Mouse (Mus musculus) lung, adult 2 months (tissue): ENCODE data around the gene N6amt1.

Source experiments
- CTCF ChIP-seq: fragments of 200-500 bp; IDR thresholded peaks from 2 replicates; pipeline ENCODE4 v1.5.1; 2011; ENCODE audit warnings: mild to moderate bottlenecking, low read length, control low read depth; ENCODE audit not compliant: insufficient read depth
- POLR2A ChIP-seq: fragments of 200-500 bp; IDR thresholded peaks from 2 replicates; pipeline ENCODE4 v1.6.1; 2011; ENCODE audit warnings: low read depth, mild to moderate bottlenecking, control low read depth, low read length, borderline replicate concordance; ENCODE audit errors: extremely low read depth

DNA sequence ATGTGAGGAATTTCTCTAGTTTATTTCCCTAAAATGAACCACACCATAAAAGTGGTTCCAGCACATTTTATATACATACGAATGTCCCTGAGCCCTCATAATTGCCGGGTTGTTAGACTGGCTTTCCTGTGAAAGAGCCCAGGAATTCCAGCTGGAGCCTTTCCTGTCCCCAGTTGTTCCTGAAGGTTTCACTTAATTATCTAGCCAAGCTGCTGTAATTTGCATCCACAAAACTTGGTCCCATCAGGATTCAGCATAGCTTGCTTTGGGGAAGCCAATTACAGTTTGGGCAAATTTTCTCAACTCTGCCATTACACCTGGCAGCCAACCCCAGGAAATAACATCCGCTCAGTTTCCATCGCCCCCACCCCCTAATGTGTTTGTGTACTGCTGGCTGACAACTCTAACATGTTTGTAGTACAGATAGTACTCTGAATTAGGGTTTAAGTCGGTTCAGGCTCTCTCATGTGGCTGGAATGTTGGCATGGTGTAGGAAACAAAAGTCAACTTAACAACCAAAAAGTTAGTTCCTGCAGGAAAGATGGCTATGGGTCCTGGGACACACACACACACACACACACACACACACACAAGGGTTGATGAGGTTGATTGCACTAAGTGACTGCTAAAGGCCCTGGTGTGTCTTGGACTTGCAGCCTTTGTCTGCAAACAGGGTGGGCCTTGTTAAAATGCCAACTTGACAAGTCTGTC is 34.3 kb upstream of the N6amt1 start:
- TF ChIP-seq CTCF = no peak
- no peak for TF ChIP-seq POLR2A
